Mouse (Mus musculus) testis, adult 2 months (tissue): Measurements from ENCODE around the gene Tead3.

Experiments used
- CTCF ChIP-seq: fragments of 200-500 bp; IDR thresholded peaks from 2 replicates; pipeline ENCODE4 v1.5.1; 2012; ENCODE audit warnings: low read depth, mild to moderate bottlenecking, inconsistent platforms, low read length, moderate library complexity; ENCODE audit not compliant: control insufficient read depth, insufficient read depth, insufficient replicate concordance
- POLR2A ChIP-seq: fragments of 200-500 bp; IDR thresholded peaks from 2 replicates; pipeline ENCODE4 v1.6.1; 2012; ENCODE audit warnings: low read depth, mild to moderate bottlenecking, inconsistent platforms, low read length, moderate library complexity; ENCODE audit not compliant: control insufficient read depth

- TF ChIP-seq POLR2A (no peak), CTCF (no peak)
Observed at GRCm38 (mm10) chr17:28394051-28394765, 43.6 kb upstream of the Tead3 start.
